Mouse (Mus musculus) liver, postnatal 0 days (tissue): ENCODE measurements at regions not wholly inside any gene's neighbourhood (a gene's known extent, or its start where the extent isn't known, plus 50 kb on each side); places are given as distances from the start of the nearest gene placed in this dataset.

ENCODE experiments used
- CTCF ChIP-seq: sonication (generic); IDR thresholded peaks from 2 replicates; pipeline ENCODE4 v1.5.1; 2016; ENCODE audit warnings: antibody characterized with exemption, low read depth
- EP300 ChIP-seq: IDR thresholded peaks from 2 replicates; pipeline ENCODE4 v1.6.1; 2016; ENCODE audit warnings: antibody characterized with exemption, low read depth, mild to moderate bottlenecking

DNA sequence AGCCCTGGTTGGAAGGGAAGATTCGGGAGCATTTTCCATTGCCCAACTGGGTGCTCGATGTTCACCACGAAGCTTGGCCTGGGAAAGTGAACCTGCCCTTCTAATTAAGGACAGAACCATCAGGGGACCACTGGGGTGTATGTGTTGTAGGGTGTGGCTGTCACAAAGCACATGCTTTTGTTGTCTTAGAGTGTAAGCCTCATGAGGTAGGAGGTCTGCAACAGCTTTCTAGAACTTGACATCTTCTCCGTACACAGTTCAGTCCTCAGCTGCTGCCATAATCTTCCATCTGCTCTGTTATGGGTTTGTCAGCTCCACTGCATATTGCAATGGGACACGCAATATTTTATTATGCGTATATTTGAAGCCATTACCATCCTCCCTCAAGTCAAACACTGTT lies 127.9 kb upstream of the Jag1 start:
- no peak for TF ChIP-seq CTCF
- no peak for TF ChIP-seq EP300
